Mouse (Mus musculus): ENCODE measurements around the gene Ubr3. TPM values are rescaled to one million over a fixed set of nuclear protein-coding genes. Genes with fewer than 3 reads are reported as not detected.

The Ubr3 gene
- 55.6 and 56.1 TPM in 2 replicates for total RNA-seq (2017)

- peak; percentile 91 for ATAC-seq (replicated peaks; ENCODE audit: low read depth, poor library complexity, severe bottlenecking)
Measured at GRCm38 (mm10) chr2:69897039-69897617, at the start of gene Ubr3. TSS of gene Ubr3 (plus strand) at chr2:69897246.

GRCm38 (mm10) chr2:69849215-69849614 is 47.8 kb upstream of the Ubr3 start:
- no peak for ATAC-seq (replicated peaks; ENCODE audit: low read depth, poor library complexity, severe bottlenecking)

- peak; percentile 81 for ATAC-seq (replicated peaks; ENCODE audit: low read depth, poor library complexity, severe bottlenecking)
Measured at GRCm38 (mm10) chr2:69851427-69852058, 45.5 kb upstream of the Ubr3 start.

GRCm38 (mm10) chr2:69856392-69856791 is 40.7 kb upstream of the Ubr3 start:
- ATAC-seq (replicated peaks; ENCODE audit: low read depth, poor library complexity, severe bottlenecking) = peak; percentile 77

- no peak for ATAC-seq (replicated peaks; ENCODE audit: low read depth, poor library complexity, severe bottlenecking)
Measured at GRCm38 (mm10) chr2:69857882-69858281, 39.2 kb upstream of the Ubr3 start.

GRCm38 (mm10) chr2:69860972-69861452 is 36.0 kb upstream of the Ubr3 start:
- ATAC-seq (replicated peaks; ENCODE audit: low read depth, poor library complexity, severe bottlenecking) = peak; percentile 62

- ATAC-seq (replicated peaks; ENCODE audit: low read depth, poor library complexity, severe bottlenecking) = peak; percentile 88
Measured at GRCm38 (mm10) chr2:69861485-69862091, 35.5 kb upstream of the Ubr3 start, which contains the start of gene Ssb. TSS of gene Ssb (plus strand) at chr2:69861562.

- no peak for ATAC-seq (replicated peaks; ENCODE audit: low read depth, poor library complexity, severe bottlenecking)
Measured at GRCm38 (mm10) chr2:69862117-69862657, 34.9 kb upstream of the Ubr3 start.

- no peak for ATAC-seq (replicated peaks; ENCODE audit: low read depth, poor library complexity, severe bottlenecking)
Measured at GRCm38 (mm10) chr2:69883990-69884391, 13.1 kb upstream of the Ubr3 start.

GRCm38 (mm10) chr2:69884581-69884980 is 12.5 kb upstream of the Ubr3 start:
- ATAC-seq (replicated peaks; ENCODE audit: low read depth, poor library complexity, severe bottlenecking) = no peak

- 0 out of 2 replicates have a peak, but pooled peaks have one; percentile 5 for ATAC-seq (replicated peaks; ENCODE audit: low read depth, poor library complexity, severe bottlenecking)
Measured at GRCm38 (mm10) chr2:69885050-69885449, 12.0 kb upstream of the Ubr3 start.

GRCm38 (mm10) chr2:69885451-69886305 is 11.4 kb upstream of the Ubr3 start, which contains the start of gene Mettl5:
TSS of gene Mettl5 (minus strand) at chr2:69885615.
- peak; percentile 99 for ATAC-seq (replicated peaks; ENCODE audit: low read depth, poor library complexity, severe bottlenecking)

GRCm38 (mm10) chr2:69888957-69889356 is 8.1 kb upstream of the Ubr3 start:
- no peak for ATAC-seq (replicated peaks; ENCODE audit: low read depth, poor library complexity, severe bottlenecking)

GRCm38 (mm10) chr2:69890843-69891242 is 6.2 kb upstream of the Ubr3 start:
- ATAC-seq (replicated peaks; ENCODE audit: low read depth, poor library complexity, severe bottlenecking) = peak; percentile 77

- ATAC-seq (replicated peaks; ENCODE audit: low read depth, poor library complexity, severe bottlenecking) = no peak
Measured at GRCm38 (mm10) chr2:69893145-69893544, 3.9 kb upstream of the Ubr3 start.

- ATAC-seq (replicated peaks; ENCODE audit: low read depth, poor library complexity, severe bottlenecking) = no peak
Measured at GRCm38 (mm10) chr2:69893891-69894290, 3.2 kb upstream of the Ubr3 start.

GRCm38 (mm10) chr2:69895502-69896223 is 1.4 kb upstream of the Ubr3 start:
- ATAC-seq (replicated peaks; ENCODE audit: low read depth, poor library complexity, severe bottlenecking) = no peak

- ATAC-seq (replicated peaks; ENCODE audit: low read depth, poor library complexity, severe bottlenecking) = no peak
Measured at GRCm38 (mm10) chr2:69896224-69896581, 843 bp upstream of the Ubr3 start.

Data from common myeloid progenitor, adult 5-6 weeks (primary cell).